Comparison of ENCODE assay signal across 8 mouse cellular contexts in genomic region chr14:52278932-52279746, GRCm38 (mm10). TPM values are rescaled to one million over a fixed set of nuclear protein-coding genes. Genes with fewer than 3 reads are reported as not detected.
DNase-seq lines count a peak whose midpoint lies in the region; ATAC-seq and TF ChIP-seq lines count a peak whose summit lies in the region.

Tox4 (plus strand) TSS chr14:52279146.
Rab2b (minus strand) TSS chr14:52279545.

- no peaks in the 10 kb centered on the region for H3K9me3 ChIP-seq in embryonic facial prominence, embryonic 15.5 days (replicated peaks)
- H3K9me3 ChIP-seq in limb, embryonic 14.5 days (ENCODE audit: control insufficient read depth, low read length): no peaks in the 10 kb centered on the region
- H3K9me3 ChIP-seq in midbrain, postnatal 0 days (ENCODE audit: low read length): no peaks in the 10 kb centered on the region

- 2% methylated on average over 66 of the region's 66 CpGs for WGBS in bone marrow, adult 2 months
- WGBS in embryonic facial prominence, embryonic 15.5 days: under 1% methylated on average over 65 of the region's 66 CpGs
- under 1% methylated on average over 53 of the region's 66 CpGs for WGBS in limb, embryonic 14.5 days
- WGBS in midbrain, postnatal 0 days: under 1% methylated on average over 63 of the region's 66 CpGs

- peak; percentile 97 for ATAC-seq in embryonic facial prominence, embryonic 15.5 days (ENCODE audit: insufficient number of reproducible peaks, low FRiP score, low TSS enrichment, low read depth)
- ATAC-seq in limb, embryonic 14.5 days (ENCODE audit: low FRiP score, low read depth): peak; percentile 97
- peak; percentile 97 for ATAC-seq in midbrain, postnatal 0 days (ENCODE audit: low FRiP score)

- peak within 1 kb of the TSS; percentile 99 for H3K4me3 ChIP-seq in bone marrow, adult 2 months (replicated peaks; ENCODE audit: control insufficient read depth, low read depth, low read length)
- H3K4me3 ChIP-seq in embryonic facial prominence, embryonic 15.5 days (replicated peaks): peak within 1 kb of the TSS; percentile 92
- peak within 1 kb of the TSS; percentile 97 for H3K4me3 ChIP-seq in limb, embryonic 14.5 days (replicated peaks; ENCODE audit: low read length)
- peak within 1 kb of the TSS; percentile 85 for H3K4me3 ChIP-seq in midbrain, postnatal 0 days (ENCODE audit: low read depth, low read length)

- TF ChIP-seq CTCF in bone marrow, adult 2 months (IDR thresholded peaks at IDR 0.05; ENCODE audit: control insufficient read depth, insufficient read depth, low read length): peak; percentile 95
- TF ChIP-seq CTCF in midbrain, postnatal 0 days (IDR thresholded peaks at IDR 0.05): peak; percentile 100

- H3K9ac ChIP-seq in embryonic facial prominence, embryonic 15.5 days: peak within 1 kb of the TSS; percentile 84
- H3K9ac ChIP-seq in limb, embryonic 14.5 days (ENCODE audit: low read depth, low read length, severe bottlenecking): peak within 1 kb of the TSS; percentile 86
- H3K9ac ChIP-seq in midbrain, postnatal 0 days (replicated peaks; ENCODE audit: low read length, poor library complexity, severe bottlenecking): peak within 1 kb of the TSS; percentile 95

- peak within 1 kb of the TSS; percentile 85 for H3K27ac ChIP-seq in bone marrow, adult 2 months (ENCODE audit: control insufficient read depth, insufficient read depth, low read depth, low read length, poor library complexity)
- H3K27ac ChIP-seq in embryonic facial prominence, embryonic 15.5 days (replicated peaks): peak within 1 kb of the TSS; percentile 74
- H3K27ac ChIP-seq in limb, embryonic 14.5 days (replicated peaks; ENCODE audit: low read depth, low read length): peak within 1 kb of the TSS; percentile 80
- peak within 1 kb of the TSS; percentile 85 for H3K27ac ChIP-seq in midbrain, postnatal 0 days (ENCODE audit: low read depth, low read length)

- no peaks in the 10 kb centered on the region for H3K27me3 ChIP-seq in embryonic facial prominence, embryonic 15.5 days
- H3K27me3 ChIP-seq in limb, embryonic 14.5 days (ENCODE audit: control insufficient read depth, insufficient read depth, low read length): no peaks in the 10 kb centered on the region
- no peaks in the 10 kb centered on the region for H3K27me3 ChIP-seq in midbrain, postnatal 0 days (ENCODE audit: insufficient read depth, low read length)

- H3K4me1 ChIP-seq in bone marrow, adult 2 months (ENCODE audit: control insufficient read depth, insufficient read depth, low read length): no peaks in the 10 kb centered on the region
- H3K4me1 ChIP-seq in embryonic facial prominence, embryonic 15.5 days: peaks cover 8% of the 10 kb centered on the region
- peaks cover 12% of the 10 kb centered on the region for H3K4me1 ChIP-seq in limb, embryonic 14.5 days (ENCODE audit: control insufficient read depth, insufficient read depth, low read length)
- H3K4me1 ChIP-seq in midbrain, postnatal 0 days (ENCODE audit: insufficient read depth, low read length): no peaks in the 10 kb centered on the region; the same call in 1 of the 2 replicates

- peak; percentile 99 for DNase-seq in 416B (ENCODE audit: low read depth)
- peak; percentile 99 for DNase-seq in heart, adult 8-10 months (ENCODE audit: low spot score)
- DNase-seq in kidney, adult 9 months: peak; percentile 99
- peak; percentile 98 for DNase-seq in limb, embryonic 14.5 days (ENCODE audit: low spot score)
- peak; percentile 99 for DNase-seq in midbrain, postnatal 0 days (ENCODE audit: low spot score)
- peak; percentile 97 for DNase-seq in spleen, postnatal 14 days (ENCODE audit: low spot score in 2 of 2)

- peak within 1 kb of the TSS; percentile 64 for H3K4me2 ChIP-seq in embryonic facial prominence, embryonic 15.5 days (replicated peaks)
- H3K4me2 ChIP-seq in limb, embryonic 14.5 days (replicated peaks; ENCODE audit: low read depth, low read length, severe bottlenecking): peak within 1 kb of the TSS; percentile 60
- H3K4me2 ChIP-seq in midbrain, postnatal 0 days (ENCODE audit: low read depth, low read length, poor library complexity, severe bottlenecking): peak within 1 kb of the TSS; percentile 66

- TF ChIP-seq POLR2A in bone marrow, adult 2 months (IDR thresholded peaks at IDR 0.05; ENCODE audit: borderline replicate concordance, control insufficient read depth, low read depth, low read length): peak; percentile 94
- peak; percentile 93; the same call in 1 of the 2 replicates for TF ChIP-seq POLR2A in limb, embryonic 14.5 days (IDR thresholded peaks at IDR 0.05; ENCODE audit: borderline replicate concordance, extremely low read depth, insufficient read depth, insufficient read length)

- peaks cover 8% of the 10 kb centered on the region for H3K36me3 ChIP-seq in embryonic facial prominence, embryonic 15.5 days
- peaks cover 9% of the 10 kb centered on the region; the same call in 1 of the 2 replicates for H3K36me3 ChIP-seq in limb, embryonic 14.5 days (ENCODE audit: control insufficient read depth, insufficient read depth, low read length)
- H3K36me3 ChIP-seq in midbrain, postnatal 0 days (ENCODE audit: insufficient read depth, low read length): peaks cover 8% of the 10 kb centered on the region; the same call in 1 of the 2 replicates

RNA-seq across cellular contexts. Expression of gene Tox4, which starts in this region (rescaled TPM):
- polyA plus RNA-seq in bone marrow, adult 2 months (2011; ENCODE audit: insufficient read depth, insufficient read length, low replicate concordance, missing spikeins): 8.3 and 25.6 TPM in 2 replicates
- polyA plus RNA-seq in embryonic facial prominence, embryonic 15.5 days (2015; fragmentation: Nextera tagmentation; extraction: Ambion mirVana): 42.8 and 43.2 TPM in 2 replicates
- total RNA-seq in heart, adult 8-10 months (2022): 10 to 100 TPM; 32.9 to 37.8 (median 34.8) TPM
- polyA plus RNA-seq in limb, embryonic 14.5 days (2012; rRNA removed): 36.5 and 50.0 TPM in 2 replicates
- polyA plus RNA-seq in limb, embryonic 14.5 days (2014; fragmentation: Nextera tagmentation; extraction: Ambion mirVana): 39.7 and 40.0 TPM in 2 replicates
- 54.7 and 58.5 TPM in 2 replicates for total RNA-seq in midbrain, postnatal 0 days (2014; rRNA removed)
- polyA plus RNA-seq in midbrain, postnatal 0 days (2015; fragmentation: Nextera tagmentation; extraction: Ambion mirVana): 44.9 and 47.7 TPM in 2 replicates

RNA-seq across cellular contexts. Expression of gene Rab2b, which starts in this region (rescaled TPM):
- 6.7 and 7.9 TPM in 2 replicates for polyA plus RNA-seq in bone marrow, adult 2 months (2011; ENCODE audit: insufficient read depth, insufficient read length, low replicate concordance, missing spikeins)
- 20.8 and 22.2 TPM in 2 replicates for polyA plus RNA-seq in embryonic facial prominence, embryonic 15.5 days (2015; fragmentation: Nextera tagmentation; extraction: Ambion mirVana)
- total RNA-seq in heart, adult 8-10 months (2022): 1 to 10 TPM; 3.8 to 5.6 (median 5.4) TPM
- polyA plus RNA-seq in limb, embryonic 14.5 days (2012; rRNA removed): 29.5 and 35.3 TPM in 2 replicates
- polyA plus RNA-seq in limb, embryonic 14.5 days (2014; fragmentation: Nextera tagmentation; extraction: Ambion mirVana): 21.4 and 24.7 TPM in 2 replicates
- total RNA-seq in midbrain, postnatal 0 days (2014; rRNA removed): 56.7 and 57.7 TPM in 2 replicates
- 48.2 and 57.6 TPM in 2 replicates for polyA plus RNA-seq in midbrain, postnatal 0 days (2015; fragmentation: Nextera tagmentation; extraction: Ambion mirVana)

Comparison
In these comparisons a context has a peak if more than half of its experiments do, and no peak if none do; other contexts are left out.
1. Peak in every context shown above with its lines: DNase-seq, ATAC-seq, H3K4me3 ChIP-seq and H3K27ac ChIP-seq.